Mouse (Mus musculus) neural tube, embryonic 15.5 days (tissue): ENCODE measurements around the gene Sdk2. TPM values are rescaled to one million over a fixed set of nuclear protein-coding genes. Genes with fewer than 3 reads are reported as not detected.

Experiments used
- ATAC-seq: fragments of 200-750 bp; cut with Nextera tagmentation; 2 replicates; pipeline ENCODE4 v1.8.0; 2017; ENCODE audit warnings: mild to moderate bottlenecking, moderate TSS enrichment, moderate library complexity; ENCODE audit not compliant: low FRiP score
- H3K27ac ChIP-seq: fragments of 300-500 bp; sonication (generic); replicated peaks from 2 replicates; pipeline ENCODE4 v1.5.1; 2015; ENCODE audit warnings: mild to moderate bottlenecking, inconsistent platforms
- H3K27me3 ChIP-seq: fragments of 300-500 bp; sonication (generic); replicated peaks from 2 replicates; pipeline ENCODE4 v1.6.1; 2015; ENCODE audit warnings: inconsistent platforms
- H3K36me3 ChIP-seq: fragments of 300-500 bp; sonication (generic); 2 replicates; pipeline ENCODE4 v1.6.1; 2015; ENCODE audit warnings: inconsistent platforms
- H3K4me1 ChIP-seq: fragments of 300-500 bp; sonication (generic); 2 replicates; pipeline ENCODE4 v1.6.1; 2015; ENCODE audit warnings: inconsistent platforms
- H3K4me2 ChIP-seq: fragments of 300-500 bp; sonication (generic); 2 replicates; pipeline ENCODE4 v1.6.1; 2015; ENCODE audit warnings: inconsistent platforms, mild to moderate bottlenecking, moderate library complexity
- H3K4me3 ChIP-seq: fragments of 300-500 bp; sonication (generic); replicated peaks from 2 replicates; pipeline ENCODE4 v1.5.1; 2015; ENCODE audit warnings: mild to moderate bottlenecking, inconsistent platforms
- H3K9ac ChIP-seq: fragments of 300-500 bp; sonication (generic); replicated peaks from 2 replicates; pipeline ENCODE4 v1.6.1; 2015; ENCODE audit warnings: mild to moderate bottlenecking, inconsistent platforms
- H3K9me3 ChIP-seq: fragments of 300-500 bp; sonication (generic); replicated peaks from 2 replicates; pipeline ENCODE4 v1.6.1; 2016; ENCODE audit warnings: inconsistent platforms
- WGBS: fragments of 180-500 bp; shearing (Covaris S2); methylation state at CpG from one replicate; pipeline ENCODE4 v1.1.7; 2015; ENCODE audit warnings: mixed read lengths; 5-methylcytosine and 5-hydroxymethylcytosine counted together
- polyA plus RNA-seq: library from polyadenylated mRNA; unstranded; fragments of >200 nt; fragmentation: Nextera tagmentation; extraction: Ambion mirVana; gene quantifications from 2 replicates; pipeline ENCODE4 v1.2.1, GENCODE M21; 2015

The Sdk2 gene
- polyA plus RNA-seq, 1 experiment from 2014 or later: 4.6 TPM

DNA sequence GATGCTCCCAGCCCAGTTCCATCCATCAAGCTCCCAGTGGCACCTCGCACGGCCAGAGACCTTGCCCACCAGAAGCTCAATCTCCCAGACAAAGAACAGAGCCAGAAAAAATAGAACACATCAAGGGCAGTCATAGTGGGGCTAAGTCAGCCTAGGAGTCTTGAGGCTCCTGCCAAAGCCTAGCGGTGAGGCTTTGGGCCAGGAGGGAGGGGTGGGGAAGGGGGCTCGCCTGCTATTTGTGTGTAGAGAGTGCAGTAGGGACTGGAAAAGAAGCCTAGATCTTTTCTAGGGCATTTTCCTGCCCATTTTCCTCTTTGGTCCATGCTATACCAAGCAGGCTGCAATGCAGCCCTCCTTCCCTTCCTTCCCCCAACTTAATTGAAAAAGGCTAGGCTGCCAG, 76.8 kb downstream of the Sdk2 start:
- H3K9me3 ChIP-seq: no peaks in the 10 kb centered on the region
- H3K27ac ChIP-seq: peak overlapping the region; percentile 81
- peak overlapping the region; percentile 49 for H3K4me2 ChIP-seq
- peak; percentile 11 for ATAC-seq
- H3K4me1 ChIP-seq: peaks cover 56% of the 10 kb centered on the region
- no peaks in the 10 kb centered on the region for H3K36me3 ChIP-seq
- WGBS: 21% methylated on average over 4 of the region's 4 CpGs
- peak overlapping the region; percentile 28; the same call in 1 of the 2 replicates for H3K9ac ChIP-seq
- H3K4me3 ChIP-seq: peak overlapping the region; percentile 28
- no peaks in the 10 kb centered on the region; the same call in 1 of the 2 replicates for H3K27me3 ChIP-seq

- no peaks in the 10 kb centered on the region for H3K36me3 ChIP-seq
- H3K9me3 ChIP-seq: no peaks in the 10 kb centered on the region
- H3K4me3 ChIP-seq: no peak overlapping the region
- WGBS: 25% methylated on average over 5 of the region's 5 CpGs
- no peak for ATAC-seq
- H3K27me3 ChIP-seq: no peaks in the 10 kb centered on the region
- H3K4me2 ChIP-seq: no peak overlapping the region
- peaks cover 51% of the 10 kb centered on the region for H3K4me1 ChIP-seq
- H3K27ac ChIP-seq: no peak overlapping the region
- no peak overlapping the region for H3K9ac ChIP-seq
Measured at GRCm38 (mm10) chr11:113985826-113986416, 80.9 kb downstream of the Sdk2 start.

DNA sequence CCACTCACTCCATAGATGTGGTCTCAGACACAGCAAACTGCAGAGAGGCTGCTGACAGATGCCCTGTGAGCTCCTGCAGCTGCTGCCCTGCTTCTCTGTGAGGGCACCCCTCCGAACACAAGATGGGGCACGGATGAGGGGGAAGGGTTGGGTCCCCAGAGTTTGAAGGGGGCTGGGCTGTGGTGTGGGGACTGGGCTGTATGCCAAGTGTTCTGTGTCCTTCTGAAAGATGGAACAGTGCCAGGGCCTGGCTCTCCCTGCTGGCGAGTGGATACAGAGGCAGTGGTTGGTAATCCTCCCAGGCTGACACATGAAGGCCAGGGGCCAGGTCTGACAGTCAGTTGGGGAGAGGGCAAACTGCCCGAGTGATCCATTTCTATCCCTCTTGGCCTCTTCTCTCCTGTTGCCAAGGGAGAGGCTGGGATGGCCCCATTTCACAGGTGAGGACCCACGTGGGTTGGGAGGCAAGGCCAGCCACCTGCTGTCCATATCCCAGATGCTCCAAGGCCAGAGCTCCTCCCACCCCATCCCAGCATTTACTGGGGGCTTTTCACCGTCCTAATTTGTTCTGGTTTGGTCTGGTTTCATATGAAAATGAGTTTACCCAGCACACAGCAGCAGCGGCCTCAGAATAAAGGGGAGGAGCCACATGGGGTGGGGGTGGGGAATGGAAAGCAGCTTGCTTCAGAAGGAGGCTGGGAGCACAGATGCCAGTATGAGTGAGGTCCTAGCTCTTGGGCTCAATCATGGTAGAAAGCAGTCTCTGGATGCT, 84.9 kb downstream of the Sdk2 start:
- H3K4me2 ChIP-seq: no peak overlapping the region
- H3K36me3 ChIP-seq: no peaks in the 10 kb centered on the region
- H3K27me3 ChIP-seq: no peaks in the 10 kb centered on the region
- H3K4me1 ChIP-seq: peaks cover 40% of the 10 kb centered on the region
- no peak overlapping the region for H3K9ac ChIP-seq
- no peaks in the 10 kb centered on the region for H3K9me3 ChIP-seq
- H3K27ac ChIP-seq: peak overlapping the region; percentile 30
- peak; percentile 75 for ATAC-seq
- WGBS: 11% methylated on average over 7 of the region's 7 CpGs
- H3K4me3 ChIP-seq: no peak overlapping the region

- Histone ChIP-seq H3K9ac (no peak overlapping the region), H3K27me3 (no peaks in the 10 kb centered on the region), H3K4me3 (no peak overlapping the region), H3K4me2 (no peak overlapping the region), H3K36me3 (no peaks in the 10 kb centered on the region), H3K27ac (0 out of 2 replicates have a peak overlapping the region, but pooled peaks have one; percentile 30), H3K9me3 (no peaks in the 10 kb centered on the region), H3K4me1 (peaks cover 39% of the 10 kb centered on the region)
- ATAC-seq: no peak
- WGBS: 49% methylated on average over 6 of the region's 6 CpGs
Measured at GRCm38 (mm10) chr11:113981088-113981487, 85.8 kb downstream of the Sdk2 start.

GRCm38 (mm10) chr11:113978318-113978717, 88.5 kb downstream of the Sdk2 start:
- Histone ChIP-seq H3K9me3 (no peaks in the 10 kb centered on the region), H3K9ac (no peak overlapping the region), H3K4me3 (no peak overlapping the region), H3K27me3 (no peaks in the 10 kb centered on the region), H3K4me1 (peaks cover 47% of the 10 kb centered on the region), H3K4me2 (no peak overlapping the region), H3K27ac (no peak overlapping the region), H3K36me3 (no peaks in the 10 kb centered on the region)
- no peak for ATAC-seq
- WGBS: 96% methylated on average over 12 of the region's 12 CpGs

DNA sequence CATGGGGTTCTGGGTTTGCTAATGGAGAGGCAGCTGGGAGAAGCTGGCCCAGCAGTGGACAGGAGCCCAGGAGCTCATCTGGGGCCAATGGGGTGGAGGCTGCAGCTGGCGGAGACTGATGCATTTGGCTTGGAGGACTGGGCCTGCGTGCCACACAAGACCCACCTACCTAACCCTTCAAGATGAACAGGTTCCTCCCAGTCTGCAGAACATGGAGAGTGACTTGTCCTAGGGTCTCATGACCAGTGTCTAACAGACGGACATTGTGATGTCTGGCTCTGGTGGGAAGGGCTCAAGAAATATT, 91.2 kb downstream of the Sdk2 start:
- ATAC-seq: no peak
- Histone ChIP-seq H3K36me3 (no peaks in the 10 kb centered on the region), H3K27ac (no peak overlapping the region), H3K4me1 (peaks cover 51% of the 10 kb centered on the region), H3K9me3 (no peaks in the 10 kb centered on the region), H3K4me3 (no peak overlapping the region), H3K27me3 (no peaks in the 10 kb centered on the region), H3K4me2 (no peak overlapping the region), H3K9ac (no peak overlapping the region)
- WGBS: 68% methylated on average over 3 of the region's 3 CpGs

GRCm38 (mm10) chr11:113974876-113975666, 91.8 kb downstream of the Sdk2 start:
- Histone ChIP-seq H3K9ac (no peak overlapping the region), H3K9me3 (no peaks in the 10 kb centered on the region), H3K27ac (no peak overlapping the region), H3K4me2 (no peak overlapping the region), H3K27me3 (no peaks in the 10 kb centered on the region), H3K4me1 (peaks cover 56% of the 10 kb centered on the region), H3K4me3 (no peak overlapping the region), H3K36me3 (no peaks in the 10 kb centered on the region)
- ATAC-seq: no peak
- WGBS: 45% methylated on average over 16 of the region's 16 CpGs

- no peak overlapping the region for H3K4me3 ChIP-seq
- no peaks in the 10 kb centered on the region for H3K27me3 ChIP-seq
- ATAC-seq: peak; percentile 26
- H3K4me2 ChIP-seq: no peak overlapping the region
- H3K4me1 ChIP-seq: peaks cover 57% of the 10 kb centered on the region
- no peak overlapping the region for H3K9ac ChIP-seq
- H3K36me3 ChIP-seq: no peaks in the 10 kb centered on the region
- H3K27ac ChIP-seq: peak overlapping the region; percentile 71
- 56% methylated on average over 3 of the region's 3 CpGs for whole genome bisulfite sequencing
- H3K9me3 ChIP-seq: no peaks in the 10 kb centered on the region
Measured at GRCm38 (mm10) chr11:113972517-113972872, 94.4 kb downstream of the Sdk2 start.

DNA sequence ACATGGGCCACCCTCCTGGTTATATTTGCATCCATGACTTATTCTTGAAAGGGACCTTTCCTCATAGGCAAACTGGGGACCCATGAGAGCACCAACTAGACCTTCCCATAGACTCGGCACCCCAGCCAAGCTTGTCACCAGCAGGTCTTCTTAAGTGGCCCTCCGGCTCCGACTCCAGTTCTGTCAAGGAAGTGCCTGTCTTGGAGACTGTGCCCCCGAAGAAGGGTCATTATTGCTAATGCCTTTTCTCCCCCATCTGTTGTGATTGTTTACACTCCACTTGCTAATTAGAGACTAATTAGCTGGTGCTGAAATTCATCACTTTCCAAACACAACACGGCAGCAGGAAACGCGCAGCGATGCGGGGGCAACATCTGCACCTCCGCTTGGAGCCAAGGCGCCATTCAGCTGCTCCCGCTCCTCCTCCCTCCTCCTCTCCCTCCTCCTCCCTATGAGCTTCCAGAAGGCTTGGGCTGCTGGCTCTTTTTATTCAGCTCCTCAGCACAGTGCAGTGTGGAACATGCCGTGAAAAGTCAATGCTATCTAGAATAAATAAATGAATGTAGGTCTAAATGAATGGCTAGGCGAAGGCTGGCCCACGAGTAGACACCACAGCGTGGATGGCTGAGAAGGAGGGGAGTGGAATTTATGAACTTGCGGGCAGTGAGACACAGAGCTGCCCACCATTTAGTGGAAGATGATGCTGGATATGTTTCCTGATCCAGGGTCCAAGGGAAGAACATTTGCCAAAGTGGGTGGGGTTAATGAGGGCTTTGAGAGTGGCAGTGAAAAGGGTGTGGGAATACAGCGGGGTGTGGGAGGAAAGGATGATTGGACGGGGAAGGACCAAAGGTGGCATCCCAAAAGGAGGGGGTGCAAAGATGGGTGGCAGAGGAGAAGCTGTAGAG, 95.0 kb downstream of the Sdk2 start:
- H3K27me3 ChIP-seq: no peaks in the 10 kb centered on the region
- WGBS: 49% methylated on average over 19 of the region's 19 CpGs
- no peak overlapping the region for H3K9ac ChIP-seq
- H3K36me3 ChIP-seq: no peaks in the 10 kb centered on the region
- peak overlapping the region; percentile 71 for H3K27ac ChIP-seq
- H3K4me3 ChIP-seq: no peak overlapping the region
- H3K4me1 ChIP-seq: peaks cover 51% of the 10 kb centered on the region
- peak; percentile 76 for ATAC-seq
- peak overlapping the region; percentile 15; the same call in 1 of the 2 replicates for H3K4me2 ChIP-seq
- peaks cover 5% of the 10 kb centered on the region for H3K9me3 ChIP-seq

DNA sequence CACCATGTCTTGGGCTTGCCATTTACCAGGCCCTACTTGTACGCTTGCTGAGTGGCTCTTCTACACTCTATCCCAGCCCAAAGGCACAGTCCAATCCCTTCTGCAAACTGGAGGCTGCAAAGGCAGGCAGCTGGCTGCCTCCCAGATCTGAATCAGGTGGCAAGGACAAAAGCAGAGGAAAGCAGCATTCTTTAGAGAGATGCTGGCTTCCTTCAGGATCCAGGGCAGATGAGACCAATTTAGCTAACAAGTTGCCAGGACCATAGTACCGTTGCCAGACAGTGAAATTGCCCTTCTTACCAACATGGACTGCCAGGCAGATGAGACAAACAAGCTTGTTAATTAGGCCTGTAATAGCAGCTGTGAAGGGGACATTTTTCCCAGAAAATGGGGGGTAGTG, 96.8 kb downstream of the Sdk2 start:
- WGBS: 54% methylated on average over 2 of the region's 2 CpGs
- Histone ChIP-seq H3K4me3 (no peak overlapping the region), H3K27ac (no peak overlapping the region), H3K27me3 (no peaks in the 10 kb centered on the region), H3K4me2 (no peak overlapping the region), H3K36me3 (no peaks in the 10 kb centered on the region), H3K9me3 (peaks cover 11% of the 10 kb centered on the region), H3K9ac (no peak overlapping the region), H3K4me1 (peaks cover 43% of the 10 kb centered on the region)
- ATAC-seq: no peak

DNA sequence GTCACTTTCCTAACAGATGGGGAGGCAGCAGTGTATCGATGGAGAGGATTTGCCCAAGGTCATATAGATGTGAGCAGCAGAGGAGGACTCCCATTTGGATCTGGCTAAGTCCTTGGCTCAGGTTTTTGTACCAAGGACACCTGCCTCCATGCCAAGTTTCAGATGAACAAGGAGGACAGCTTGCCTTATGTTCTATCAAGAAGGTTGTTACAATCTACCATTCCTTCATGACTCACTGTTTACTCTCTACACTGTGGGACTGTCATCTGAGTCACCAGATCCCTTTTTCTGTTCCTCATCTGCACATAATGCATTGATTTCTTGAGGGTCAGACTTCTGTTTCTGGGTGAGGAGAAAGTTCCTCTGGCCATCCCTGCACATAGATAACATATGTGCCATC, 101.6 kb downstream of the Sdk2 start:
- no peak overlapping the region for H3K4me2 ChIP-seq

More for the DNA sequence above, 101.6 kb downstream of the Sdk2 start:
- no peak for ATAC-seq
- Histone ChIP-seq H3K27me3 (no peaks in the 10 kb centered on the region), H3K9ac (no peak overlapping the region), H3K27ac (no peak overlapping the region), H3K4me3 (no peak overlapping the region), H3K9me3 (peaks cover 15% of the 10 kb centered on the region), H3K4me1 (peaks cover 7% of the 10 kb centered on the region), H3K36me3 (no peaks in the 10 kb centered on the region)
- WGBS: 92% methylated on average over 1 of the region's 1 CpGs
